Mouse (Mus musculus) 3134 (cell line): Measurements from ENCODE around the gene Tmem127.

Source experiments
- DNase-seq: peaks from one replicate; pipeline ENCODE4 v3.0.0-alpha.2; 2011; ENCODE audit warnings: low spot score; ENCODE audit not compliant: insufficient read length; ENCODE audit errors: extremely low read depth

Gene Tmem127

DNA sequence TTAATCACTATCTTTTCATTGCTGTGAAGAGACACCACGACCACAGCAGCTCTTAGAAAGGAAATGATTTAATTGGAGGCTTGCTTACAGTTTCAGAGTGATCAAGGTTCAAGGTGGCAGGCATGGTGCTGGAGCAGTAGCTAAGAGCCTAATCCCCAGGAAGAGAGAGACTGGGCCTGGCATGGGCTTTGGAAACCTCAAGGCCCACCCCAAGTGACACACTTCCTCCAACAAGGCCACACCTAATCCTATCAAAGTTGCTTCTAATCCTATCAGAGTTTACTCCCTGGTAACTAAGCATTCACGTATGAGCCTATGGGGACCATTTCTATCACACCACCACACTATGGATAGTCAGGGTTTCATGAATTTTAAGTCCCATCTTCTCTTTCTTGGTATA lies 62.5 kb downstream of the Tmem127 start:
- DNase-seq: no peak

DNA sequence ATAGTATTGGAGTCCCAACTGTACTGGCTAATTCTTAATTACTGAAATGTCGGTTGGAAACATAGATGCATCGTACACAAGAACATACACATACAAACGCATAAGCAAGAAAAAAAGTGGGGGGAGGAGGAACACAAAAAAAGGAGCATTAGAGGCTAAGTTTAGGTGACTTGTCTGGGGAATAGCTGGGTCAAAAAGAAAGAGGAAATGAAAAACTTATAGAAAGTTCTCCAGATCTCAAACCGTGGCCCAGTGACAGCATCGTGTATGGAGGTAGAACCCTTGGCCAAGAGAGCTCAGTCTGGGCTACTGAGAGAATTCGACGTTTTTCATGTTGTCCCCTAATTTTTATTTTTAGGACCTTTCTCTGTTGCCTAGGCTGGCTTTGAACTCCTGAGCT lies 63.0 kb downstream of the Tmem127 start:
- no peak for DNase-seq
